Mouse (Mus musculus) myocyte (in vitro differentiated cells): Measurements from ENCODE around the gene Gpx7.

Experiments used
- MAX ChIP-seq: IDR thresholded peaks from one replicate; pipeline ENCODE4 v1.6.1; 2011; ENCODE audit warnings: low read depth, mild to moderate bottlenecking, control low read depth
- POLR2A ChIP-seq: IDR thresholded peaks from one replicate; pipeline ENCODE4 v1.6.1; 2011; ENCODE audit warnings: low read depth, mild to moderate bottlenecking, control low read depth, moderate library complexity; ENCODE audit not compliant: insufficient read length

DNA sequence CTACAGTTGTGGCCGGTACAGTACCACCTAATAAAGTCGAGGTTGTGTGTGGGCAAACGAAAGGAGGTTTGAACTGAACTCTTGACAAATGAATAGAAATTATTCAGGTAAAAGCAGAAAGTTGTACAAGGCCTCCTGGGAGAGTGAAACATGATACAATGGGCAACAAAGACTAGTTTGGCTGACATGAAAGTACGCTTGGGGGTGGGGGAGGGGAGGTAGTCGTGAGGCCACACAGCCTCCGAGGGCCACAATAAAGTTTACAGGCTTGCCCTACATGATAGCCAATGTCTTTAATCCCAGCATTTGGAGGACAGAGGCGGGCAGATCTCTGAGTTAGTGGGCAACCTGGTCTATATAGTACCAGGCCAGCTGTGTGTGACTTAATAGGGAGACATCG, 860 bp upstream of the Gpx7 start:
- TF ChIP-seq MAX (no peak), POLR2A (no peak)
